Mouse (Mus musculus) olfactory bulb, adult 2 months (tissue): Measurements from ENCODE around the gene Ncstn.

Experiments used
- CTCF ChIP-seq: fragments of 200-500 bp; IDR thresholded peaks from 2 replicates; pipeline ENCODE4 v1.5.1; 2012; ENCODE audit warnings: low read depth, mild to moderate bottlenecking, low read length, moderate library complexity; ENCODE audit not compliant: insufficient read depth
- POLR2A ChIP-seq: fragments of 200-500 bp; IDR thresholded peaks from 2 replicates; pipeline ENCODE4 v1.6.1; 2012; ENCODE audit warnings: mild to moderate bottlenecking, low read depth, low read length, moderate library complexity; ENCODE audit not compliant: insufficient read depth

DNA sequence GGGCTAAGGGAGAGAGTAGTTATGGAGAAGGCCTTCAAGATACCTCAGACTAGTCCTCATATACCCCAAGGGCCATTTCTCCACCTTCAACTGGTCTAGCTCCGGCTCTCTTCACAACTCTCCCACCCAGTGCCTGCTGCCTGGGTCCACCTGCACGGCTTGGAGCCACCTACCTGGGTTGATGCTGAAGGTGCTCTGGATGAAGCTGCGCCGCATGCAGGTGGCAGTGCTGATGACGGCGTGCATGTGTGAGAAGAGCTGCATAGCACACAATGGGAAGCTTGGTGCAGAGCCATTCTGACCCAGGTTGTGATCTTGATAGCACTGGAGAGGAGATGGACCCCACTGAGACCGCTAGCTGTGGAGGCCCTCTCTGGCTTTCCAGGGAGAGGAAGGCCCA is 10.0 kb downstream of the Ncstn start:
- TF ChIP-seq POLR2A (no peak), CTCF (no peak)
